Mouse (Mus musculus): ENCODE measurements around the gene Man2b2.

The Man2b2 gene

GRCm38 (mm10) chr5:36829913-36830879 lies at the start of gene Man2b2:
Gene Man2b2, minus strand, starts transcription at chr5:36830653.
- DNase-seq (ENCODE audit: low read depth in 2 of 2, low spot score in 2 of 2), result peak; percentile 93 to 94

- no peak for DNase-seq (ENCODE audit: low read depth in 2 of 2, low spot score in 2 of 2)
These were observed 48.3 kb upstream of the Man2b2 start for GRCm38 (mm10) chr5:36878801-36879200.

- DNase-seq (ENCODE audit: low read depth in 2 of 2, low spot score in 2 of 2), result no peak
These were observed 47.2 kb upstream of the Man2b2 start for GRCm38 (mm10) chr5:36877641-36878040.

- DNase-seq (ENCODE audit: low read depth in 2 of 2, low spot score in 2 of 2), result no peak
These were observed 46.4 kb upstream of the Man2b2 start for GRCm38 (mm10) chr5:36876777-36877396.

- no peak for DNase-seq (ENCODE audit: low read depth in 2 of 2, low spot score in 2 of 2)
These were observed 45.5 kb upstream of the Man2b2 start for GRCm38 (mm10) chr5:36875956-36876355.

- DNase-seq (ENCODE audit: low read depth in 2 of 2, low spot score in 2 of 2), result no peak
These were observed 40.5 kb upstream of the Man2b2 start for GRCm38 (mm10) chr5:36870916-36871315.

GRCm38 (mm10) chr5:36869578-36870236 lies 39.3 kb upstream of the Man2b2 start:
- no peak for DNase-seq (ENCODE audit: low read depth in 2 of 2, low spot score in 2 of 2)

- DNase-seq (ENCODE audit: low read depth in 2 of 2, low spot score in 2 of 2), result no peak
These were observed 38.7 kb upstream of the Man2b2 start for GRCm38 (mm10) chr5:36869186-36869577.

GRCm38 (mm10) chr5:36868266-36869090 lies 38.0 kb upstream of the Man2b2 start, which contains the start of gene Ppp2r2c:
Gene Ppp2r2c, plus strand, starts transcription at chr5:36868513.
- DNase-seq (ENCODE audit: low read depth in 2 of 2, low spot score in 2 of 2), result no peak

- DNase-seq (ENCODE audit: low read depth in 2 of 2, low spot score in 2 of 2), result no peak
These were observed 37.1 kb upstream of the Man2b2 start for GRCm38 (mm10) chr5:36867561-36867960.

GRCm38 (mm10) chr5:36866701-36867250 lies 36.3 kb upstream of the Man2b2 start:
- no peak for DNase-seq (ENCODE audit: low read depth in 2 of 2, low spot score in 2 of 2)

- no peak for DNase-seq (ENCODE audit: low read depth in 2 of 2, low spot score in 2 of 2)
These were observed 30.6 kb upstream of the Man2b2 start for GRCm38 (mm10) chr5:36861084-36861483.

GRCm38 (mm10) chr5:36857546-36857945 lies 27.1 kb upstream of the Man2b2 start:
- DNase-seq (ENCODE audit: low read depth in 2 of 2, low spot score in 2 of 2), result no peak

- no peak for DNase-seq (ENCODE audit: low read depth in 2 of 2, low spot score in 2 of 2)
These were observed 26.1 kb upstream of the Man2b2 start for GRCm38 (mm10) chr5:36856529-36856928.

- DNase-seq (ENCODE audit: low read depth in 2 of 2, low spot score in 2 of 2), result no peak
These were observed 24.7 kb upstream of the Man2b2 start for GRCm38 (mm10) chr5:36855180-36855579.

GRCm38 (mm10) chr5:36851572-36851971 lies 21.1 kb upstream of the Man2b2 start:
- DNase-seq (ENCODE audit: low read depth in 2 of 2, low spot score in 2 of 2), result no peak

GRCm38 (mm10) chr5:36844490-36844889 lies 14.0 kb upstream of the Man2b2 start:
- no peak for DNase-seq (ENCODE audit: low read depth in 2 of 2, low spot score in 2 of 2)

GRCm38 (mm10) chr5:36841701-36842100 lies 11.2 kb upstream of the Man2b2 start:
- DNase-seq (ENCODE audit: low read depth in 2 of 2, low spot score in 2 of 2), result no peak

- no peak for DNase-seq (ENCODE audit: low read depth in 2 of 2, low spot score in 2 of 2)
These were observed 9.6 kb upstream of the Man2b2 start for GRCm38 (mm10) chr5:36840092-36840491.

GRCm38 (mm10) chr5:36839602-36840001 lies 9.1 kb upstream of the Man2b2 start:
- DNase-seq (ENCODE audit: low read depth in 2 of 2, low spot score in 2 of 2), result no peak
